Mouse (Mus musculus): ENCODE measurements at regions not wholly inside any gene's neighbourhood (a gene's known extent, or its start where the extent isn't known, plus 50 kb on each side); places are given as distances from the start of the nearest gene placed in this dataset.

- peak; percentile 63 for DNase-seq
- Histone ChIP-seq H3K36me3 (ENCODE audit: insufficient read depth) (no peaks in the 10 kb centered on the region), H3K4me2 (no peak overlapping the region), H3K4me1 (ENCODE audit: insufficient read depth) (0 out of 2 replicates have a peak, but pooled peaks cover 3% of the 10 kb centered on the region), H3K4me3 (ENCODE audit: low read depth, low read length) (no peak overlapping the region), H3K27me3 (ENCODE audit: insufficient read depth, low read length) (no peaks in the 10 kb centered on the region), H3K27ac (ENCODE audit: low read depth) (no peak overlapping the region; the same call in 1 of the 2 replicates), H3K9me3 (ENCODE audit: low read depth, low read length) (no peaks in the 10 kb centered on the region), H3K9ac (no peak overlapping the region)
- 41% methylated on average over 3 of the region's 3 CpGs for WGBS
- 0 out of 2 replicates have a peak, but pooled peaks have one; percentile 52 for ATAC-seq (ENCODE audit: insufficient read depth)
- TF ChIP-seq CTCF (IDR thresholded peaks at IDR 0.05; ENCODE audit: low read depth): no peak
Observed at GRCm38 (mm10) chr12:36974432-36975094, 133.8 kb upstream of the Meox2 start.

GRCm38 (mm10) chr12:36977141-36977540 is 131.2 kb upstream of the Meox2 start:
- no peak for TF ChIP-seq CTCF (IDR thresholded peaks at IDR 0.05; ENCODE audit: low read depth)
- DNase-seq: peak; percentile 84
- Histone ChIP-seq H3K27me3 (ENCODE audit: insufficient read depth, low read length) (no peaks in the 10 kb centered on the region), H3K9ac (no peak overlapping the region), H3K4me2 (no peak overlapping the region), H3K9me3 (ENCODE audit: low read depth, low read length) (no peaks in the 10 kb centered on the region), H3K4me1 (ENCODE audit: insufficient read depth) (0 out of 2 replicates have a peak, but pooled peaks cover 3% of the 10 kb centered on the region), H3K27ac (ENCODE audit: low read depth) (no peak overlapping the region), H3K36me3 (ENCODE audit: insufficient read depth) (no peaks in the 10 kb centered on the region), H3K4me3 (ENCODE audit: low read depth, low read length) (no peak overlapping the region)
- 34% methylated on average over 3 of the region's 3 CpGs for WGBS
- ATAC-seq (ENCODE audit: insufficient read depth): peak; percentile 49; the same call in 1 of the 2 replicates

- peak; percentile 50 for DNase-seq
- 37% methylated on average over 4 of the region's 4 CpGs for WGBS
- no peaks in the 10 kb centered on the region for H3K27me3 ChIP-seq (ENCODE audit: insufficient read depth, low read length)
Observed at GRCm38 (mm10) chr12:36991135-36991534, 117.2 kb upstream of the Meox2 start.

GRCm38 (mm10) chr12:36991970-36992369 is 116.4 kb upstream of the Meox2 start:
- Histone ChIP-seq H3K9me3 (ENCODE audit: low read depth, low read length) (no peaks in the 10 kb centered on the region), H3K9ac (no peak overlapping the region), H3K36me3 (ENCODE audit: insufficient read depth) (no peaks in the 10 kb centered on the region), H3K4me2 (no peak overlapping the region), H3K4me1 (ENCODE audit: insufficient read depth) (no peaks in the 10 kb centered on the region), H3K27me3 (ENCODE audit: insufficient read depth, low read length) (no peaks in the 10 kb centered on the region), H3K4me3 (ENCODE audit: low read depth, low read length) (no peak overlapping the region), H3K27ac (ENCODE audit: low read depth) (no peak overlapping the region)
- peak; percentile 60 for DNase-seq
- 67% methylated on average over 4 of the region's 4 CpGs for WGBS
- peak; percentile 70; the same call in 1 of the 2 replicates for ATAC-seq (ENCODE audit: insufficient read depth)
- TF ChIP-seq CTCF (IDR thresholded peaks at IDR 0.05; ENCODE audit: low read depth): no peak

More at GRCm38 (mm10) chr12:36991135-36991534, 117.2 kb upstream of the Meox2 start:
- ATAC-seq (ENCODE audit: insufficient read depth): no peak
- Histone ChIP-seq H3K4me3 (ENCODE audit: low read depth, low read length) (no peak overlapping the region), H3K9ac (no peak overlapping the region), H3K36me3 (ENCODE audit: insufficient read depth) (no peaks in the 10 kb centered on the region), H3K4me1 (ENCODE audit: insufficient read depth) (no peaks in the 10 kb centered on the region), H3K9me3 (ENCODE audit: low read depth, low read length) (no peaks in the 10 kb centered on the region), H3K27ac (ENCODE audit: low read depth) (no peak overlapping the region), H3K4me2 (no peak overlapping the region)
- no peak for TF ChIP-seq CTCF (IDR thresholded peaks at IDR 0.05; ENCODE audit: low read depth)

GRCm38 (mm10) chr12:37001401-37001800 is 106.9 kb upstream of the Meox2 start:
- H3K4me3 ChIP-seq (ENCODE audit: low read depth, low read length): no peak overlapping the region
- H3K36me3 ChIP-seq (ENCODE audit: insufficient read depth): no peaks in the 10 kb centered on the region
- no peaks in the 10 kb centered on the region for H3K4me1 ChIP-seq (ENCODE audit: insufficient read depth)
- H3K9ac ChIP-seq: no peak overlapping the region
- WGBS: 70% methylated on average over 3 of the region's 3 CpGs
- no peak for TF ChIP-seq CTCF (IDR thresholded peaks at IDR 0.05; ENCODE audit: low read depth)
- no peak overlapping the region for H3K4me2 ChIP-seq
- H3K9me3 ChIP-seq (ENCODE audit: low read depth, low read length): no peaks in the 10 kb centered on the region
- DNase-seq: no peak
- no peak for ATAC-seq (ENCODE audit: insufficient read depth)
- H3K27ac ChIP-seq (ENCODE audit: low read depth): no peak overlapping the region
- H3K27me3 ChIP-seq (ENCODE audit: insufficient read depth, low read length): no peaks in the 10 kb centered on the region

GRCm38 (mm10) chr12:37005262-37005661 is 103.1 kb upstream of the Meox2 start:
- WGBS: 52% methylated on average over 1 of the region's 1 CpGs
- no peak overlapping the region for H3K27ac ChIP-seq (ENCODE audit: low read depth)
- no peak overlapping the region for H3K9ac ChIP-seq
- no peaks in the 10 kb centered on the region for H3K4me1 ChIP-seq (ENCODE audit: insufficient read depth)
- H3K4me2 ChIP-seq: no peak overlapping the region
- no peak for ATAC-seq (ENCODE audit: insufficient read depth)
- no peak for TF ChIP-seq CTCF (IDR thresholded peaks at IDR 0.05; ENCODE audit: low read depth)
- no peak overlapping the region for H3K4me3 ChIP-seq (ENCODE audit: low read depth, low read length)
- no peak for DNase-seq
- H3K27me3 ChIP-seq (ENCODE audit: insufficient read depth, low read length): no peaks in the 10 kb centered on the region
- no peaks in the 10 kb centered on the region for H3K36me3 ChIP-seq (ENCODE audit: insufficient read depth)
- H3K9me3 ChIP-seq (ENCODE audit: low read depth, low read length): no peaks in the 10 kb centered on the region

- Histone ChIP-seq H3K36me3 (ENCODE audit: insufficient read depth) (no peaks in the 10 kb centered on the region), H3K4me1 (ENCODE audit: insufficient read depth) (no peaks in the 10 kb centered on the region), H3K27me3 (ENCODE audit: insufficient read depth, low read length) (no peaks in the 10 kb centered on the region), H3K27ac (ENCODE audit: low read depth) (no peak overlapping the region), H3K4me2 (no peak overlapping the region), H3K9ac (no peak overlapping the region), H3K4me3 (ENCODE audit: low read depth, low read length) (no peak overlapping the region), H3K9me3 (ENCODE audit: low read depth, low read length) (no peaks in the 10 kb centered on the region)
- ATAC-seq (ENCODE audit: insufficient read depth) (no peak), DNase-seq (no peak)
- 75% methylated on average over 1 of the region's 1 CpGs for WGBS
- no peak for TF ChIP-seq CTCF (IDR thresholded peaks at IDR 0.05; ENCODE audit: low read depth)
Observed at GRCm38 (mm10) chr12:37010306-37010705, 98.0 kb upstream of the Meox2 start.
